Mouse (Mus musculus) cerebellum, postnatal 10 days (tissue): ENCODE data around the gene Nup153.

ENCODE experiments used
- DNase-seq, 2 experiments: peaks; one replicate each; pipeline ENCODE4 v3.0.0; 2021; ENCODE audit warnings: mixed read lengths in 2 of 2

The Nup153 gene

GRCm38 (mm10) chr13:46727837-46728268 lies at the start of gene Nup153:
Gene Nup153, minus strand, starts transcription at chr13:46727940.
- peak; percentile 99 to 100 for DNase-seq

GRCm38 (mm10) chr13:46777461-46777860 lies 49.7 kb upstream of the Nup153 start:
- no peak for DNase-seq

GRCm38 (mm10) chr13:46776636-46777305 lies 49.0 kb upstream of the Nup153 start:
- DNase-seq: no peak

- DNase-seq: no peak
These were observed 47.3 kb upstream of the Nup153 start for GRCm38 (mm10) chr13:46774998-46775397.

GRCm38 (mm10) chr13:46772581-46772980 lies 44.8 kb upstream of the Nup153 start:
- no peak for DNase-seq

GRCm38 (mm10) chr13:46765361-46765760 lies 37.6 kb upstream of the Nup153 start:
- no peak for DNase-seq

GRCm38 (mm10) chr13:46763210-46763609 lies 35.5 kb upstream of the Nup153 start:
- DNase-seq: no peak

- DNase-seq: no peak
These were observed 33.2 kb upstream of the Nup153 start for GRCm38 (mm10) chr13:46760921-46761320.

GRCm38 (mm10) chr13:46759281-46759809 lies 31.6 kb upstream of the Nup153 start:
- DNase-seq: no peak

GRCm38 (mm10) chr13:46758627-46759026 lies 30.9 kb upstream of the Nup153 start:
- DNase-seq: no peak

- no peak for DNase-seq
These were observed 30.2 kb upstream of the Nup153 start for GRCm38 (mm10) chr13:46757946-46758345.

- DNase-seq: no peak
These were observed 25.6 kb upstream of the Nup153 start for GRCm38 (mm10) chr13:46753294-46753693.

- no peak for DNase-seq
These were observed 25.0 kb upstream of the Nup153 start for GRCm38 (mm10) chr13:46752566-46753229.

- DNase-seq: no peak
These were observed 20.6 kb upstream of the Nup153 start for GRCm38 (mm10) chr13:46748138-46748873.

- no peak for DNase-seq
These were observed 16.1 kb upstream of the Nup153 start for GRCm38 (mm10) chr13:46743821-46744220.

GRCm38 (mm10) chr13:46742367-46742766 lies 14.6 kb upstream of the Nup153 start:
- DNase-seq: no peak

GRCm38 (mm10) chr13:46739426-46739825 lies 11.7 kb upstream of the Nup153 start:
- DNase-seq: no peak

GRCm38 (mm10) chr13:46737482-46737881 lies 9.7 kb upstream of the Nup153 start:
- DNase-seq: no peak

- DNase-seq: peak in 1 of 2 experiments; percentile 10
These were observed 8.7 kb upstream of the Nup153 start for GRCm38 (mm10) chr13:46736479-46736865.

- peak; percentile 24 to 37 for DNase-seq
These were observed 8.2 kb upstream of the Nup153 start for GRCm38 (mm10) chr13:46735808-46736478.

GRCm38 (mm10) chr13:46735219-46735807 lies 7.6 kb upstream of the Nup153 start:
- DNase-seq: no peak

- no peak for DNase-seq
These were observed 2.3 kb upstream of the Nup153 start for GRCm38 (mm10) chr13:46729998-46730397.
